Mouse (Mus musculus) heart, embryonic 11.5 days (tissue): ENCODE measurements around the gene Gm4491. TPM values are rescaled to one million over a fixed set of nuclear protein-coding genes. Genes with fewer than 3 reads are reported as not detected.

Experiments used
- ATAC-seq: fragments of 200-750 bp; cut with Nextera tagmentation; replicated peaks from 2 replicates; pipeline ENCODE4 v1.8.0; 2017; ENCODE audit warnings: moderate library complexity; ENCODE audit not compliant: insufficient number of reproducible peaks, low FRiP score, low TSS enrichment
- H3K27ac ChIP-seq: fragments of 300-500 bp; sonication (generic); 2 replicates; pipeline ENCODE4 v1.5.1; 2014; ENCODE audit warnings: mild to moderate bottlenecking, low read depth, low read length
- H3K27me3 ChIP-seq: fragments of 300-500 bp; sonication (generic); 2 replicates; pipeline ENCODE4 v1.6.1; 2014; ENCODE audit warnings: mild to moderate bottlenecking, low read length, mixed read lengths; ENCODE audit not compliant: control insufficient read depth, insufficient read depth
- H3K36me3 ChIP-seq: fragments of 300-500 bp; sonication (generic); 2 replicates; pipeline ENCODE4 v1.6.1; 2014; ENCODE audit warnings: mild to moderate bottlenecking, low read length, moderate library complexity, mixed read lengths; ENCODE audit not compliant: control insufficient read depth, insufficient read depth
- H3K4me1 ChIP-seq: fragments of 300-500 bp; sonication (generic); 2 replicates; pipeline ENCODE4 v1.6.1; 2014; ENCODE audit warnings: low read length; ENCODE audit not compliant: control insufficient read depth, insufficient read depth
- H3K4me2 ChIP-seq: fragments of 300-500 bp; sonication (generic); 2 replicates; pipeline ENCODE4 v1.6.1; 2014; ENCODE audit warnings: mild to moderate bottlenecking, moderate library complexity
- H3K4me3 ChIP-seq: fragments of 300-500 bp; sonication (generic); 2 replicates; pipeline ENCODE4 v1.5.1; 2014; ENCODE audit warnings: low read depth, low read length
- H3K9ac ChIP-seq: fragments of 300-500 bp; sonication (generic); 2 replicates; pipeline ENCODE4 v1.6.1; 2014; ENCODE audit warnings: mild to moderate bottlenecking, low read depth, low read length, moderate library complexity
- H3K9me3 ChIP-seq: fragments of 300-500 bp; sonication (generic); replicated peaks from 2 replicates; pipeline ENCODE4 v1.6.1; 2016; ENCODE audit warnings: low read length; ENCODE audit not compliant: control insufficient read depth
- WGBS: fragments of 180-500 bp; shearing (Covaris S2); extraction: QIAGEN DNeasy Blood & Tissue Kit; methylation state at CpG from one replicate; pipeline ENCODE4 v1.1.7; 2014; ENCODE audit not compliant: insufficient replicate concordance; 5-methylcytosine and 5-hydroxymethylcytosine counted together
- polyA plus RNA-seq: library from polyadenylated mRNA; unstranded; fragments of >200 nt; fragmentation: Nextera tagmentation; extraction: Ambion mirVana; gene quantifications from 2 replicates; pipeline ENCODE4 v1.2.1, GENCODE M21; 2014

Gm4491 gene
- polyA plus RNA-seq, 1 experiment from 2014 or later, result not detected

DNA sequence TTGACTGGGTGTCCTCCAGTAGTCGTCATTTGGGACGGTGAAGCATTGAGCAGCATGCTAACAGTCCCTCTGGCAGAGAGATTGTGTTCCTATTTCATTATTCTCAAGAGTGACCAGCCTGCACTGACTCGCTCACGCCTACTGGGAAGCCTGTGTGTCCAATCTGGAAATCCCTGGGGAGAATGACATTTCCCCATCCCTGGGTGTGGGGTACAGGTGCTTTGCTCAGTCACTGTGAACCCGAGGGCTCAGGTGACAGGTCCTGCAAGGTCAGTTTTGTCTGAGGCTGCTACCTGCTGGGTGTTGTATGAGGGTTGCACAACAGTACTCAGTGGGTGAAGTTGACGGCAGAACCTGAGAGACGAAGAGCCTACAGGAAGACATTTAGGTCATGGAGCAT is 6.6 kb upstream of the Gm4491 start:
- 77% methylated on average over 7 of the region's 7 CpGs for WGBS
- H3K9me3 ChIP-seq, result no peaks in the 10 kb centered on the region

GRCm38 (mm10) chr14:57109194-57109593 is 6.5 kb downstream of the Gm4491 start:
- Histone ChIP-seq H3K9me3 (no peaks in the 10 kb centered on the region), H3K4me2 (no peak overlapping the region), H3K27ac (no peak overlapping the region), H3K27me3 (peaks cover 47% of the 10 kb centered on the region), H3K36me3 (no peaks in the 10 kb centered on the region), H3K9ac (no peak overlapping the region), H3K4me1 (0 out of 2 replicates have a peak, but pooled peaks cover 2% of the 10 kb centered on the region), H3K4me3 (no peak overlapping the region)
- 8% methylated on average over 4 of the region's 4 CpGs for WGBS
- no peak for ATAC-seq

More for the DNA sequence above, 6.6 kb upstream of the Gm4491 start:
- no peak for ATAC-seq
- Histone ChIP-seq H3K4me2 (no peak overlapping the region), H3K4me3 (no peak overlapping the region), H3K36me3 (no peaks in the 10 kb centered on the region), H3K9ac (no peak overlapping the region), H3K27me3 (peaks cover 2% of the 10 kb centered on the region; the same call in 1 of the 2 replicates), H3K27ac (no peak overlapping the region), H3K4me1 (no peaks in the 10 kb centered on the region)

DNA sequence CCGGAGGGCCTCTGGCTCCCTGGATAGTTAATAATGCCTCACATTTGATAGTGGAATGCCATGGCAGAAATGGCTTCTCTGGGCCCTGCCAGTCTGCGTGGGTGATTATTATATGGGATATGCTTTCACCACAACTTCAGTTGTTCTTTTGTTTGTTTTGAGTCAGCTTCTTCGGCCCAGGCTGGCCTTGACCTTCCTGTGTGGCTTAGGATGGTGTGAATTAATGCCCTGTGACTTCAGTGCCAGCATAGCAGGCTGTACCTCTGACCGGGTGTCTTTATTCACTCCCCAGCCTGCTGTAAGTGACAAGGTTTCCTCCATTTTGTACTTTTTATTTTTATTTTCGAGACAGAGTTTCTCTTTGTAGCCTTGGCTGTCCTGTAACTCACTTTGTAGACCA is 7.8 kb downstream of the Gm4491 start:
- 58% methylated on average over 5 of the region's 5 CpGs for WGBS
- ATAC-seq, result no peak
- no peak overlapping the region for H3K4me2 ChIP-seq
- peaks cover 55% of the 10 kb centered on the region for H3K27me3 ChIP-seq
- no peak overlapping the region for H3K27ac ChIP-seq
- 0 out of 2 replicates have a peak, but pooled peaks cover 2% of the 10 kb centered on the region for H3K4me1 ChIP-seq
- no peaks in the 10 kb centered on the region for H3K9me3 ChIP-seq
- no peak overlapping the region for H3K4me3 ChIP-seq
- no peaks in the 10 kb centered on the region for H3K36me3 ChIP-seq
- no peak overlapping the region for H3K9ac ChIP-seq

DNA sequence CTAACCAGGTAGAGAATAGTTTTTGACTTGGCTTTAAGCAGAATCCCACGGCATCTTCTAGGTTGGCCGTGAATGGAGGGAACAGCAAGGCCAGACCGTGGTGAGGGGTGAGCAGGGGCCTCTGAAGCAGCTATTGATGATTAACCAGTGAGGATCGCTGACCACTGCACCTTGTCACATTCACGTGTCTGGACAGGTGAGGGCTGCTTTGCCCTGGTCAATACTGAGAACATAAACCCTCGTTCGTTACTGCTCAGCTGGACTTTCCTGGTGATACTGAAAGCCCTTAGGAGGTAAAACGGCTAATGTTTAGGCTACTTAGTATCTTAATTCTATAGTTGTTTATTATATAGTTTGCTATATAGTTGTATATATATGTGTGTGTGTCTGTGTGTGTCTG is 8.6 kb downstream of the Gm4491 start:
- H3K9me3 ChIP-seq, result no peaks in the 10 kb centered on the region
- H3K27me3 ChIP-seq, result peaks cover 62% of the 10 kb centered on the region
- H3K9ac ChIP-seq, result no peak overlapping the region
- H3K4me1 ChIP-seq, result 0 out of 2 replicates have a peak, but pooled peaks cover 2% of the 10 kb centered on the region
- no peak overlapping the region for H3K4me2 ChIP-seq
- no peak for ATAC-seq
- H3K4me3 ChIP-seq, result no peak overlapping the region
- H3K36me3 ChIP-seq, result no peaks in the 10 kb centered on the region
- WGBS, result 75% methylated on average over 8 of the region's 8 CpGs
- no peak overlapping the region for H3K27ac ChIP-seq

- H3K27me3 ChIP-seq, result peaks cover 61% of the 10 kb centered on the region
- H3K9ac ChIP-seq, result no peak overlapping the region
- H3K36me3 ChIP-seq, result no peaks in the 10 kb centered on the region
- no peak overlapping the region for H3K27ac ChIP-seq
- no peak for ATAC-seq
- H3K4me2 ChIP-seq, result no peak overlapping the region
- no peak overlapping the region for H3K4me3 ChIP-seq
- 52% methylated on average over 11 of the region's 11 CpGs for whole genome bisulfite sequencing
- H3K9me3 ChIP-seq, result no peaks in the 10 kb centered on the region
- H3K4me1 ChIP-seq, result 0 out of 2 replicates have a peak, but pooled peaks cover 2% of the 10 kb centered on the region
Measured at GRCm38 (mm10) chr14:57105721-57106120, 10.0 kb downstream of the Gm4491 start.

GRCm38 (mm10) chr14:57105111-57105510 is 10.6 kb downstream of the Gm4491 start:
- no peak overlapping the region for H3K9ac ChIP-seq
- H3K4me1 ChIP-seq, result 0 out of 2 replicates have a peak, but pooled peaks cover 2% of the 10 kb centered on the region
- H3K4me3 ChIP-seq, result peak overlapping the region; percentile 63
- H3K27me3 ChIP-seq, result peaks cover 61% of the 10 kb centered on the region
- WGBS, result 12% methylated on average over 14 of the region's 14 CpGs
- H3K4me2 ChIP-seq, result peak overlapping the region; percentile 98
- H3K36me3 ChIP-seq, result no peaks in the 10 kb centered on the region
- H3K27ac ChIP-seq, result no peak overlapping the region
- no peaks in the 10 kb centered on the region for H3K9me3 ChIP-seq
- ATAC-seq, result no peak

- WGBS, result under 1% methylated on average over 98 of the region's 101 CpGs
- peak within 1 kb of the TSS; percentile 63 for H3K4me3 ChIP-seq
- peak within 1 kb of the TSS; percentile 98 for H3K4me2 ChIP-seq
- peaks cover 61% of the 10 kb centered on the region for H3K27me3 ChIP-seq
- peak within 1 kb of the TSS; percentile 44; the same call in 1 of the 2 replicates for H3K9ac ChIP-seq
- 0 out of 2 replicates have a peak, but pooled peaks cover 2% of the 10 kb centered on the region for H3K4me1 ChIP-seq
- peak; percentile 42; the same call in 1 of the 2 replicates for ATAC-seq
- no peaks in the 10 kb centered on the region for H3K9me3 ChIP-seq
- no peak within 1 kb of the TSS for H3K27ac ChIP-seq
- H3K36me3 ChIP-seq, result no peaks in the 10 kb centered on the region
Measured at GRCm38 (mm10) chr14:57104106-57105023, 11.3 kb downstream of the Gm4491 start, which contains the start of gene Gjb2. Gene Gjb2, minus strand, starts transcription at chr14:57104702.

DNA sequence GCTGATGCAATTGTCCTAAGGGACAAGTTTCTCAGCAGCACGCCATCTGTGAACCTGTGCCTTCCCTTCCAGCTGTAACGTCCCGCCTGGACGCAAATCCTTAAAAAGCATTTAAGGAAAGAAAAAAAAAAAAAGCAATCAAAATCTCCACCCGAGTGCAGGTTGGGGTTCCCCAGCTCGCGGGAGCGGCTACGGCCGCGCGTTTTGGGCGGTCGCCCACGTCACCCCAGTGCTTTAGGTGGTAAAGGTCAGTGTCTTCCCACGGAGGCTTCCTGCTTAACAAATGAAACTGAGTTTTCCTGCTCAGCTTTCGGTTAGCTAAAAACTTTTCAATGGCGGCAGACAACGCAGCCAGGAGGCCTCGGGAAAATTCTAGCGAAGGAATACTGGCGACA is 12.0 kb downstream of the Gm4491 start:
- H3K27ac ChIP-seq, result no peak overlapping the region
- 0 out of 2 replicates have a peak, but pooled peaks cover 2% of the 10 kb centered on the region for H3K4me1 ChIP-seq
- no peaks in the 10 kb centered on the region for H3K9me3 ChIP-seq
- no peaks in the 10 kb centered on the region for H3K36me3 ChIP-seq
- 2% methylated on average over 22 of the region's 22 CpGs for WGBS
- ATAC-seq, result no peak
- peak overlapping the region; percentile 98 for H3K4me2 ChIP-seq
- H3K27me3 ChIP-seq, result peaks cover 61% of the 10 kb centered on the region
- H3K4me3 ChIP-seq, result peak overlapping the region; percentile 63
- H3K9ac ChIP-seq, result peak overlapping the region; percentile 44; the same call in 1 of the 2 replicates
